Comparison of ENCODE assay signal across 9 mouse cellular contexts in genomic region chr13:68597199-68597598, GRCm38 (mm10). TPM values are rescaled to one million over a fixed set of nuclear protein-coding genes. Genes with fewer than 3 reads are reported as not detected.
DNase-seq lines count a peak whose midpoint lies in the region; ATAC-seq and TF ChIP-seq lines count a peak whose summit lies in the region.
"Had no signal": no experiment of that assay in that cellular context is flagged by ENCODE, and none has a peak within 500 bp of the region (broad histone marks: within the 10 kb centered on the region; RNA-seq: fewer than 3 reads in every experiment).

Gene 1700001L19Rik (plus strand): TSS chr13:68597421.

- TF ChIP-seq EP300 in ES-Bruce4 (IDR thresholded peaks at IDR 0.05; ENCODE audit: insufficient read depth, low read depth, low read length), result no peak

- peaks cover 11% of the 10 kb centered on the region; the same call in 1 of the 2 replicates for H3K27me3 ChIP-seq in heart, embryonic 13.5 days (replicated peaks)
- no peaks in the 10 kb centered on the region for H3K27me3 ChIP-seq in ES-Bruce4 (ENCODE audit: control insufficient read depth, insufficient read depth, low read length, poor library complexity, severe bottlenecking)
- H3K27me3 ChIP-seq in hindbrain, embryonic 12.5 days, result peaks cover 9% of the 10 kb centered on the region
- no peaks in the 10 kb centered on the region for H3K27me3 ChIP-seq in liver, embryonic 13.5 days

- no peak within 1 kb of the TSS for H3K27ac ChIP-seq in heart, embryonic 13.5 days (replicated peaks)
- H3K27ac ChIP-seq in ES-Bruce4 (ENCODE audit: insufficient read depth, low read length), result no peak within 1 kb of the TSS
- no peak within 1 kb of the TSS for H3K27ac ChIP-seq in hindbrain, embryonic 12.5 days
- H3K27ac ChIP-seq in liver, embryonic 13.5 days, result no peak within 1 kb of the TSS

- peak within 1 kb of the TSS; percentile 16; the same call in 1 of the 2 replicates for H3K4me3 ChIP-seq in heart, embryonic 13.5 days
- peak within 1 kb of the TSS; percentile 60 for H3K4me3 ChIP-seq in ES-Bruce4 (ENCODE audit: low read depth, low read length)
- H3K4me3 ChIP-seq in hindbrain, embryonic 12.5 days, result peak within 1 kb of the TSS; percentile 1; the same call in 1 of the 2 replicates
- H3K4me3 ChIP-seq in liver, embryonic 13.5 days (replicated peaks), result no peak within 1 kb of the TSS

- ATAC-seq in heart, embryonic 13.5 days (ENCODE audit: extremely low read depth, insufficient number of reproducible peaks, low FRiP score, low TSS enrichment), result no peak
- no peak for ATAC-seq in hindbrain, embryonic 12.5 days (ENCODE audit: low FRiP score)
- ATAC-seq in liver, embryonic 13.5 days (ENCODE audit: low read depth), result no peak

- peaks cover 16% of the 10 kb centered on the region for H3K36me3 ChIP-seq in heart, embryonic 13.5 days
- no peaks in the 10 kb centered on the region for H3K36me3 ChIP-seq in ES-Bruce4 (ENCODE audit: control insufficient read depth, insufficient read depth, low read length, poor library complexity, severe bottlenecking)
- H3K36me3 ChIP-seq in hindbrain, embryonic 12.5 days, result peaks cover 12% of the 10 kb centered on the region
- H3K36me3 ChIP-seq in liver, embryonic 13.5 days, result peaks cover 13% of the 10 kb centered on the region

- no peak for DNase-seq in heart, adult 9 months (ENCODE audit: low spot score in 2 of 2)
- DNase-seq in liver, embryonic 13.5 days, result no peak
- DNase-seq in cerebellum, postnatal 4 days (ENCODE audit: low spot score in 2 of 2), result no peak
- no peak for DNase-seq in spleen, postnatal 10 days (ENCODE audit: low spot score in 2 of 2)
- no peak for DNase-seq in adipocyte (ENCODE audit: low spot score)
- DNase-seq: cerebellum, adult 11 months had no signal

- TF ChIP-seq CTCF in ES-Bruce4 (IDR thresholded peaks at IDR 0.05; ENCODE audit: low read depth, low read length), result no peak

- H3K4me2 ChIP-seq in heart, embryonic 13.5 days, result peak within 1 kb of the TSS; percentile 48
- peak within 1 kb of the TSS; percentile 47 for H3K4me2 ChIP-seq in hindbrain, embryonic 12.5 days (replicated peaks)
- peak within 1 kb of the TSS; percentile 47 for H3K4me2 ChIP-seq in liver, embryonic 13.5 days

- WGBS in heart, embryonic 13.5 days, result 11% methylated on average over 10 of the region's 10 CpGs
- WGBS in hindbrain, embryonic 12.5 days, result 7% methylated on average over 10 of the region's 10 CpGs
- WGBS in liver, embryonic 13.5 days (ENCODE audit: insufficient replicate concordance), result 18% methylated on average over 10 of the region's 10 CpGs

- TF ChIP-seq POLR2A in ES-Bruce4 (IDR thresholded peaks at IDR 0.05; ENCODE audit: insufficient read depth, low read length), result no peak

- no peaks in the 10 kb centered on the region for H3K9me3 ChIP-seq in heart, embryonic 13.5 days
- no peaks in the 10 kb centered on the region for H3K9me3 ChIP-seq in ES-Bruce4 (replicated peaks; ENCODE audit: control insufficient read depth, insufficient read depth, low read length, poor library complexity, severe bottlenecking)
- no peaks in the 10 kb centered on the region for H3K9me3 ChIP-seq in hindbrain, embryonic 12.5 days (replicated peaks)
- H3K9me3 ChIP-seq in liver, embryonic 13.5 days (replicated peaks), result no peaks in the 10 kb centered on the region

- peaks cover 9% of the 10 kb centered on the region for H3K4me1 ChIP-seq in heart, embryonic 13.5 days
- no peaks in the 10 kb centered on the region for H3K4me1 ChIP-seq in ES-Bruce4 (ENCODE audit: control insufficient read depth, insufficient read depth, low read length)
- 0 out of 2 replicates have a peak, but pooled peaks cover 4% of the 10 kb centered on the region for H3K4me1 ChIP-seq in hindbrain, embryonic 12.5 days
- peaks cover 27% of the 10 kb centered on the region for H3K4me1 ChIP-seq in liver, embryonic 13.5 days (replicated peaks)

- H3K9ac ChIP-seq in heart, embryonic 13.5 days, result no peak within 1 kb of the TSS
- H3K9ac ChIP-seq in ES-Bruce4 (ENCODE audit: low read depth, poor library complexity, severe bottlenecking), result no peak within 1 kb of the TSS
- H3K9ac ChIP-seq in hindbrain, embryonic 12.5 days, result no peak within 1 kb of the TSS
- no peak within 1 kb of the TSS for H3K9ac ChIP-seq in liver, embryonic 13.5 days

RNA-seq across cellular contexts. Expression of gene 1700001L19Rik, which starts in this region (rescaled TPM):
- 0.29 and 0.51 TPM in 2 replicates for polyA plus RNA-seq in heart, embryonic 13.5 days (2015; fragmentation: Nextera tagmentation; extraction: Ambion mirVana)
- not detected in 2 replicates for polyA plus RNA-seq in ES-Bruce4 (2011; ENCODE audit: insufficient read depth, insufficient read length, low read depth, missing spikeins)
- 1.3 and 1.9 TPM in 2 replicates for polyA plus RNA-seq in hindbrain, embryonic 12.5 days (2016; fragmentation: Nextera tagmentation; extraction: Ambion mirVana)
- polyA plus RNA-seq in liver, embryonic 13.5 days (2015; fragmentation: Nextera tagmentation; extraction: Ambion mirVana), result not detected in 2 replicates
